Mouse (Mus musculus) gastrocnemius, adult 18-20 months (tissue): ENCODE measurements at regions not wholly inside any gene's neighbourhood (a gene's known extent, or its start where the extent isn't known, plus 50 kb on each side); places are given as distances from the start of the nearest gene placed in this dataset.
"Not testable (repeated sequence)": the region's sequence is repeated elsewhere in the genome, so short reads cannot be mapped to it uniquely, and the experiment has no call there.

ENCODE experiments used
- DNase-seq: peaks from one replicate; pipeline ENCODE4 v3.0.0; 2021; ENCODE audit warnings: low spot score

DNA sequence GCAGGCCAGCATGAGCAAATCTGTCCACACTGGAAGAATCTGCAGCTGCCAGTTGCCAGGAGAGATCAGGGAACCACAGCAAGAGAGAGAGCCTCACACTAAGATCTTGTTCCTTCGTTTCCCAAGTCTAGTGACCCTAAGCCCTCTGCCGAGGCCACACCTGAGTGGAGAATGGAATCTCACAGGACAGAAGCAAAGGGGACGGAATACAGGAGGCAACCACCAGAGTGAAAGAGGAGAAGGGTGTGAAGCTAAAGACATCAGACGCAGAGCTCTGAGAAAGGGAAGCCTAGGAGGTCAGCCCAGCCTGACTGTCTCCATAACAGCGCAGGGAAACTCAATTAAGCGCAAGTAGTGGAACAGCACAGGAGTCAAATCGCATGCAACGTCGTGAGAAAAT, 75.0 kb downstream of the Suds3 start:
- no peak for DNase-seq

DNA sequence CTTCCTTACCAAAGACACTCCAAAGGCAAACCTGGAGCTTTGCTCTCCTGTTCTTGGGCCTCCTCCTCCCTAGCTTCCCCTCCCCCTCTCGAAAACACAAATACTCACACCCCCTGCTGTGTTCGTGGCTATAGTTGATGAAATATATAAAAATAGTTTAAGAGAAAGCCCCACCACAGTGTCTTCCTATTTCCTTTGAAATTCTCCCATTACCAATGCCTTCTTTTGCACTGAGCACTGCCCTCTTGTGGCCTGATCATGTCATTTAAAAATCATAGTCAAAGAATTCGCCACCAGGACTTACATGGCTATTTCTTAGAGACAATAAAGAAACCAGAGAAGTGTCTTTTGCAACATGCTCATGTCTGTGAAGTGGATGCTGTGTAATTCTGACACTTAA, 78.7 kb downstream of the Suds3 start:
- DNase-seq, result peak; percentile 14

DNA sequence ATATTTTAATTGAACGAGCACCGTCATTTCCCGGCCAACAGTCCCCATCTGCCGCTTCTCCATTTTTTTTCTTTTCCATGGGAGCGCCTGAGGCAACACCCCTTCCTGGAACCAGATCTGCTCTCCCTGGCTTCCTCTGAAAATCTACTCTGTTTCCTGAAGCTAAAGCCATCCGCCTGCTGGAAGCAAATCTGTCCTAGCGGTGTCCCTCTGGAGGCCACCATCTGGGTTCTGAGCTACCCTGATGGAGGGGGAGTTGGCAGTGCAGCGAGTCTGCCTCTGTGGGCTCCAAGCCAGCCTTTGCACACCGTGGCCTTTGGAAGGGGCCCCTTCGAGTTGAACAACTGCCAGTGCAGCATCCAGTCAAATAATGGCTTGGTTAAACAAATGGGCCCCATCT, 83.8 kb downstream of the Suds3 start:
- DNase-seq, result no peak

DNA sequence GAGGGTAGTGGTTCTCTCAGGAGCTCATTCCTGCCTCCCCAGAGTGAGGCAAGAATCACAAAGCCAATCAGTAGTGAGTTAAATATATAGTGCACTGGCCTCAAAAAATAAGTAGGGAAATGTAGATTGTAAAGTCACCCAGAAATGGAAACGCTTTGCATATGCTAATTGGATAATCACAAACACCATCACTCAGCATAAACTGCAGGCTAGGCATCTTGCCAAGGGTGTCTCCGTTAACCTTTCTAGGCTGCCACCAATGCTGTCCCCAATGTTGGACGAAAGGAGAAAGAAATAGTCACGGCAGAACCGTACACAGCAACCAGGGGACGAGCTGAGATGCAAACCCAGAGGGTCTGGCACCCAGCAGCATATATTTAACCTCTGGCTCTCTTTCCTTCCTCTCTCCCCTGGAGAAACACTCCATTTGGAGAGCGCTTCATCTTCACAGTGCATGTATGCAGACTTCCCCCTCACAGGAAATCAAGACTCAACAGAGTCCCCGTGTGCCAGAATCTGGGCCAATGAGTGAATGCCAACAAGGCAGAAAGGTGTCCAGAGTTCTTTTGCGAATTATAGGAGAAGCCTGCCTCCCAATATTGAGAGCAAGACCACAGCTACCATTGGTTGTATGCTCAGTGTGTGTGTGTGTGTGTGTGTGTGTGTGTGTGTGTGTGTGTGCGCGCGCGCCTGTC, 90.1 kb downstream of the Suds3 start:
- no peak for DNase-seq

DNA sequence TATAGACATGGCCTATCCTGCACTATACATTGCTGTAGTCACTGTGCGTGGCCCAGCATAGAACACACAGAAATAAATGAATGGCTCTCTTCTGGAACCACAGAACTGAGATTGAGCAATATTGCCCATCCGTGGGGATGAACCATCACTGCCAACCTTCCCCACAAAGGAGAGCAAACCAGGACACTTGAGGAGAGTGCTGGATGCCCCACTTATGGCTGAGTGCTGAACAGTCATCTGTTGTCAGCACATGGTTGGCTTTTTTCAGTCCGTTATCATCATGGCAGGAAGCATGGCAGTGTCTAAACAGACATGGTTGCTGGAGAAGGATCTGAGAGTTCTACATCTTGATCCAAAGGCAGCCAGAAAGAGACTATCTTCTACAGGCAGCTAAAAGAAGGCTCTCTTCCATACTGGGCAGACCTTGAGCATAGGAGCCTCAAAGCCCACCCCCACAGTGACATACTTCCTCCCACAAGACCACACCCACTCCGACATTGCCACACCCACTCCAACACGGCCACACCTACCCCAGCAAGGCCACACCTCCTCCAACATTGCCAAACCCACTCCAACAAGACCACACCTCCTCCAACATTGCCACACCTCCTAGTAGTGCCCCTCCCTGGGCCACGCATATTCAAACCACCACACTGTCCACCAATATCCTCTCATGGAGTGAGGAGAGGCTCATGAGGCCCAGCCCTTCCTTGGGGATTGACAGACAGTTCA, 97.3 kb downstream of the Suds3 start:
- DNase-seq, result no peak

DNA sequence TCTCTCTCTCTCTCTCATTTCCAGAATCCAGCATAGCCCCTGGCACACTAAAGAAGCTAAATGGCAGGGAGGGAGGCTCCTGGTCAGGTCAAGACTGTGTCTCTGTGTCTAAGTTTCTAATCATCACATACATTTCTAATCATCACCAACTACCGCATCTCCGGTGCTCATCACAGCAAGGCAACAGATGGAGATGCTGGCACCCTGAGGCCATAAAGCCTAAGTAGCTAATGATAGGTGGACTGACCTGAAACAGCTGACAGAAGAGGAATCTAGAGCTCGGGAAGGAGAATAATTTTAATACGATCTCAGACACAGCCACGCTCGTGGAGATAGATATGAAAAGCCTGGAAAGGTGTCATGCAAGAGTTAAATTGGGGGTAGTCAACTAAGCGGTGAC, 104.8 kb downstream of the Suds3 start:
- DNase-seq, result no peak

DNA sequence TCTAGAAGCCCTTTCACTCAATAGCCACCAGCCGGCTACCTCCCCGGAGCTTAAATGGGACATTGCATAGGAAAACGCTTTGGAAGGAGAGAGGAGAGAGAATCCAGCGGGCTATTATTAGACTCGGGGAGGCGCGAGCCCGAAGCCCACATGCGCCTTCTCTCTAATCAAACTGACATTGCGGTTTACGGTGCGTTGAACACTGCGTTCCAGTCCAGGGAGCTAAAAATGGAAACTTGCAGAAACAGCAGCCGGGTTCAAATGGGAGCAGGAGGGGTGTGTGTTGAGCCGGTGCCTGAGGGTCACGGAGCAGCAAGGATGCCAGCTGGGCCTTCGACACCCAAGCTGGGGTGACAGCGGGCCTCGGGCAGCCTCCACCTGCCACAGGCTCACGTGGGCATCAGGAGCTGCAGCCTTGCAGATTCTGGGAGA, 115.1 kb downstream of the Suds3 start:
- DNase-seq, result peak; percentile 86

DNA sequence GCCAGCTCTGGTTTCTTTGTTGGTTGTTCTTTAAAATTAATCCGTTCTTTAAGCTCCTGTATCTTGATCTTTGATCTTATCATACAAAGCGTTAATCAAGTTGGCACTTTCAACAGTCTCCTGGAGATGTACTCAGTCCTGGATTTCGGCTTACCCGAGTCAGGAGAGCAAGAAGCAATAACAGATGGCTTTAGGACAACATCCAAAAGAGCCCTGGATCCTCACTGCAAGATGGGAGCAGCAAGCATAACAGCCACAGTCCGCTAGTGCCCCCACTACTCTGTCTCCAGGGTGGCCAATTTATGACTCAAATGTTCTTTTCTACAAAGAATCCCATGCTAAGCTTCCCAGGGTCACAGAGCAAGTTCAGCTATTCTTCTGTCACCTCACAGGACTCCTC, 121.4 kb downstream of the Suds3 start:
- no peak for DNase-seq

DNA sequence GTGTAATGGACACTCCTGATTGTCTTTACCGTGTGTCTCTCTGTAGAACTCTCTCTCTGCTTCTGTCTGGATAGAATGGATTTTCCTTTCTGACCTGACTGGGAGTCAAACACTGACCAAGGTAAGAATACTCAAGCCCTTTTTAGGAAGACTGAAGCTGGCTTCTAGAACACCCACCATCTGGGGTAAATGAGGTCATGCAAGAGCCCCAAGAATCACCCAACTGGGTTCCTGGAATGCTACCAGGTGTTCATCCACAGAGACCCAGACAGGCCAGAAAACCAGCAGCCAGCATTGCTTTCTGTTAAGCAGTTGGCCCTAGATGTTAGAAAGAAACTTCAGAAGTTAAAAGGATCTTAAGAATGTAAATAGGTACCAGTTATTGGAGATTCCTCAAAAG, 122.2 kb downstream of the Suds3 start:
- no peak for DNase-seq

DNA sequence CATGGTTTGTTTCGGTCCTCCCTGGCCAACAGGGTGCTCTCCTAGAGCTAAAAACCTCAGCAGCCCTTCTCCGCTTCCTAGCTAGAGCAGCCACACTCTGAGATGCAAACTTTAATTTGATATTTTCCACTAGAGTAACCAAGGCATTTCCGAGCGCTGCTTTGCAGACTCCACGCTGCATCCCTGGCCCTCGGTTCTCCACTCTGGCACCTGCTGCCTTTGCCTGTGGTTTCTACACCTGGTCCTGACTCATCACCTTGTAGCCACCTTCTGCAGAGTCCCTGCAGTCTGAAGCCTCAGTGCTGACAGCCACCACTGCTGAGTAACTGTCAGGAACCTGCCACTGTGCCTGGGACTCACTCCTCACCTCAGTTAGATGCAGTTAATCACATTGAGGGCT, 124.5 kb downstream of the Suds3 start:
- DNase-seq, result no peak

DNA sequence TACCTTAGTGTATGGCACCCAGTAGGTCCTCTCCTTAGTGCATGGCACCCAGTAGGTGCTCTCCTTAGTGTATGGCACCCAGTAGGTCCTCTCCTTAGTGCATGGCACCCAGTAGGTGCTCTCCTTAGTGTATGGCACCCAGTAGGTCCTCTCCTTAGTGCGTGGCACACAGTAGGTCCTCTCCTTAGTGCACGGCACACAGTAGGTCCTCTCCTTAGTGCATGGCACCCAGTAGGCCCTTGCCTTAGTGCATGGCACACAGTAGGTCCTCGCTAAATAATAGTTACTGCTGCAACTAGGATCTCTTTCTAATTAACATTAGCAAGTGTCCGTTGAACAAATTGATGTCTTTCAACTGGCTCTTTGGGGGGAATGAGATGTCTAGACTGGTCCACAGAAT, 144.4 kb downstream of the Suds3 start:
- DNase-seq, result not testable (repeated sequence)

DNA sequence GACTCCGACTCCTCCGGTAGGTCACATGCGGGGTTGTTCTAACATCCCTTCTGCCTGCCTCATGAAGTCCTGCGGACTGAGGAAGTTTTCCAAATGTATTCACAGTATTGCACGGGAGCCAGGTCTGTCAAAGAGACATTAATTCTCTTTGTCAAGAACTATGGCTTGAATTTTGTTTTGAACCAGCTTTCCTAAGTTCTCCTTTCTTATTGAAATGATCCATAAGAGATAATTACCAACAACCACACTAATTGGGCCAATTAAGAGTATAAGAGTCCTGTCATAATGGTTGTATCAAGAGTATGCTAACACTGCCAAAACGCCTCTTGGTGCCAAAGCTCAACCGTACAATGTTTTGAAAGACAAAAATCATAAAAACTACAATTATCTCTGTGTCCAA, 151.7 kb downstream of the Suds3 start:
- no peak for DNase-seq

DNA sequence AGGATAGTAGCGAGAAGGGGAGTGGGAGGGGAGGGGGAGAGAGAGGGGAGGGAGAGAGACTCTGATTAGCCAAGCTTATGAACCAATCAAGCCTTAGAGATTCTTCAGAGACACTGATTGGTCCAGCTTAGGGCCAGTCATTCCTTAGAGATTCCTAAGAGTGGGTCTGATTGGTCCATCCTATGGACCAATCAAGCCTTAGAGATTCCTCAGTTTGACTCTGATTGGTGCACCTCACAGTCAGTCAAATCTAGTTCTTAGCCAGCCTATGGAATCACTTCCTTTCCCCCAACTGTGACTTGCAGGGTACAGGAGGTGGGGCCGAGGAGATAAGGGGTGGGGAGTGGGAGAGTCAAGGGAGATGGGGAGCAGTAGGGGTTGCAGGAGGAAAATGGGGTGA, 152.8 kb downstream of the Suds3 start:
- DNase-seq, result no peak

DNA sequence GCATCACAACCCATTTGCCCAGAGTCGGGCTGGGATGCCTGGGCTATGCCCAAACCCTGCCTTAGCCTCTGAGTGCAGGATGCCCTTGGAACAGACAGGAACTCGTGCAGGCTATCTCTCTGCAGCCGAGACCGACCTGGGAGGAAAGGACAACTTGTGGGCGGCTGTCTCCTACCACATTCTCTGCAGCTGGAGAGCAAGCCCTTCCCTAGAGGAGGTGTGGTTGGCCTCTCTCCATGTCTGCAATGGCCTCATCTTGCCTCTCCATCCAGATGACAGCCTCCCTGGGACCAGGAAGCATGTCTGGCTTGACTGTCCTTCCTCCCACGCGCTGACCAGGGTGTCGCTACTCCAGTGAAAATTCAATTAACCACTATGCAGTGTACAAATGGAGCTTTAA, 155.9 kb downstream of the Suds3 start:
- DNase-seq, result no peak

DNA sequence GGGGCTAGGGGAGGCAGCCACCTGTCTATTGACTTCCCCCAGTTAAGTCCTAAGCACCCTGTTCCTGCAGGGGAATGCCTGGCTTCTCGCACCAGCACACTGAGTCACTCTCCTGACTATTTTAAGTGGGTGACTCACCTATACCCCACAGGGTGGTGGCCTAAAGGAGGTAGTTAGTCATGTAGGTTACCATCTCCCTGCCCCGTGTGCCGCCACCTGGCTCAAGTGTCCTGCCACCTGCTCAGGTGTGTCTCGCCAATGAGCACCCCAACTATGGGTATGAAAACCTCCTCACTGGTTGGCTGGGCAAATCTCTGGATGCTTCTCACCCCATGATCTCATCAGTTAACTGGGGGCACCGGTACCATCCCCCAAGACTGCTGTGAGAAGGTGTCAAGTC, 157.8 kb downstream of the Suds3 start:
- no peak for DNase-seq

DNA sequence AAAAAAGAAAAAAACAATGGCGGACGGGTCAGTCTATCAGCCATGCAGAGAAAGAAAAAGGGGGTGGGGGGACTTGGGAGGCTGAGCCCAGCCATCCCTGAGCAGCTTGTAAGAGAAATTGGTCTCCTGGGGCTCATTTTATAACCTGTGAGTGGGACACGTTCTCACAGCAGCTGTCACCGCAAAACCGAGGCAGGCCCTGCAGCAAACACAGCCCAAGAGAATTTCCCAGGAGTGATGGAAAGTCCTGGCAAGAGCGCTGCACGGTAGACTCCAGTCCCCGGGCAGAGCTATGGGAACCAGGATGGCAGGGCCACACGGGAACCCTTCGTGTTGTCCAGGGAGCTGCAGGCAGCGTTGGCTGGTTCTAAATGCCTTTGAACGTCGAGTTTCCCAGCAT, 159.3 kb downstream of the Suds3 start:
- no peak for DNase-seq

DNA sequence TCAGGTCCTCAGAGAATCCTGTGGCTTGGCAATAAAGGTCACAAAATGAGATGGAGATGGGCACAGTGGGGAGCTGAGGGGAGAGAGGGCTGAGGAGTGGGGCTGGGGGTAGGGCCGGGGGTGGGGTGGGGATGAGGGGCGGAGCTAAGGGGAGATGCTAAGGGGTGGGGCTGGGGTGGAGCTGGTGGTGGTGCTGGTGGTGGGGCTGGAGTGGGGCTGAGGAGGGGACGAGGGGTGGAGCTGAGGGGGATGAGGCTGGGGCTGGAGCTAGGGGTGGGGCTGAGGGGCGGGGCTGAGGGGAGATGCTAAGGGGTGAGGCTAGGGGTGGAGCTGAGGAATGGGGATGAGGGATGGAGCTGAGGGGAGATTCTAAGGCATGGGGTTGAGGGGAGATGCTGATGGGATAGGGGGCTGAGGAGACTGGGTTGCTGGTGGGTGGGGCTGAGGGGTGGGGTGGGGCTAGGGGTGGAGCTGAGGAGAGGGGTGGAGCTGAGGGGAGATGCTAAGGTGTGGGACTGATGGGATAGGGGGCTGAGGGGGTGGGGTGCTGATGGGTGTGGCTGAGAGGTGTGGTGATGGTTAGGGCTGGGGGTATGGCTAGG, 165.5 kb downstream of the Suds3 start:
- DNase-seq, result no peak

DNA sequence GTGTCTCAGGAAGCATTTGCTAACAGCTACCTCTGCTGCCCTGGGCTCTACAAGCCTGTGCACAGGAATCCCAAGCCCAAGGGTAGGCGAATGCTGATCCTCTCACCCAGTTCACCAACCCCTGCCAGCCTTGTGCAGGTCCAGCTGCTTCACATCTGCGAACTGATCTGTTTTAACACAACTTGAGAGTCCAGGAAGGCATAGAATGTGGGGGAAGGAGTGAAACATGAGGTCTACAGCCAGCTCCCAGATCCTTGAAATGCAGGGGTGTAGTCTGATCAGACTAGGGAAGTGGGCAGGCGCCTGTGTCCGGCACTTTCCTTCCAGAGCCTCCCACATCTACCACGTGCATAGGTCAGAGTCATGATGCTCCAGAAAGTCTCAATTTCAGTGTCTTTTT, 181.3 kb downstream of the Suds3 start:
- no peak for DNase-seq

DNA sequence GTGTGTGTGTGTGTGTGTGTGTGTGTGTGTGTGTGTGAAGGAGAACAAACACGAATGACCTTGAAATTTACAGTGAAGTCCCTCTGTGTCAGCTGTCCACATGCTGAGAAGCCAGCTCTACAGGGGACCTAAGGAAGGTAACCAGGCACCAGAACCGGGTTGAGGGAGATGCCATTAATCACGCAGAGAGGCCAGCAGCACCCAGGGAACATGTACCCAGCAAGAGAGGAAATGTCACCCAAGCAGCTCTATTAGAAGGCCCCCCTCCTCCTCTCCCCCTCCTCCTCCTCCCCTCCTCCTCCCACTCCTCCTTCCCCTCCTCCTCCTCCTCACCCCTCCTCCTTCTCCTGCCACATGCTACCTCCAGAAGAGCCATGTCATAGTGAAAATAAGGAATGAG, 181.8 kb downstream of the Suds3 start:
- no peak for DNase-seq

DNA sequence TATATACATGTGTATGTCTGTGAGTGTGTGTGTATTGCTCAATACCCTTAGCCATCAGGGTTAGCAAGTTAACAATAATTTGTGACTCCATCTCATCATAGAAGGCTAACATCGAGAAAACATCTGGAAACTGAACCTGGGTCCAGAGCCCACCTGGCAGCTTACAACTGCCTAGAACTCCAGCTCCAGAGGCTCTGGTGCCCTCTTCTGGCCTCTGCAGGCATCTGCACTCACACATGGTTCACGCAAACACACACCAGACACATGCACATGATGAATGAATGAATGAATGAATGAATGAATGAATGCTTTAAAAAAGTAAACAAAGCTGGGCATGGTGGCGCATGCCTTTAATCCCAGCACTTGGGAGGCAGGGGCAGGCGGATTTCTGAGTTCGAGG, 182.8 kb downstream of the Suds3 start:
- no peak for DNase-seq

DNA sequence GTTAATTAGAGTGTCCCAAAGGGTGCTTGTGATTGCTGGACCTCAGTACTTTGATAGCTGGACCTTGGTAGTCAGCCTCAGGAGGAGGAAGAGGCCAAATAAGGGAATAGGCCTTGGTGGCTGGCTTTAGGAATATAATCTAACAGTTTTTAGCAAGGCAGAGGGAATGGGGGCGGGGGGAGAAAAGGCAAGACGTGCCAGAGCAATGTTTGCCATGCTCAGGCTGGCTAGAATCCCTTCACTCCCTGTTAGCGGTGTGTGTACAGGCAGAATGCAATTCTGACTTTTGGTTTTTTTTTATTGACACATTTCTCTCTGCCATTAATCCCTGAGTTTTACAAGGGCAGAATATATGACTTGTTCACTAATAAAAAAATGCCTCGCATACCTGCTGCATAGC, 192.2 kb downstream of the Suds3 start:
- no peak for DNase-seq

DNA sequence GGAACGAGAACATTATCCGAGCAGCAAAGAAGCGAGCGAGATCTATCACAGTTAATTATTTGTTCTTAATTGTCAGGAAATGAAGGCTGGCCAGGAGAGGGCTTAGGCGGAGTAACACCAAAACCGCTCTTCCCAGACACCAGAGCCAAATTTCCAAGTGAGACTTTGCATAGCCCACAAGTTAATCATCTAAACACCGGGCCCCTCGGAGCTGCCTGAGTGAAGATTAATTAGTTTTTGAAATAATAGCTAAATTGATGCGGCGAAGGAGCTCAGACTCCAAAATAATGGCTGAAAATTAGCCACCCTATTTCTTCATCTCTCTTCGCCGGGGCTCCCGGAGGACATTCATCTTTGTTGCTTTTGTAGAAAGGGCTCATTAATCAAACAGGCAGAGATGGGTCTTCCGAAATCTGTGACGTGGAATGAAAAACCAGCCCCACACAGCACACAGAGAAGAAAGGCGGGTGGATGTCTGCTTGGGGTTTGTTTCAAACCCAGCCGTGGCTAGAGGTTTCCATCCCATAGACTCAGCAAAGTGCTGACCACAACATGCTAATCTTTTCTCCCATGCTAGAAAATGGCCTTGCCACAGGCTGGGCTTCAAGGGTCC, 193.7 kb downstream of the Suds3 start:
- DNase-seq, result no peak

DNA sequence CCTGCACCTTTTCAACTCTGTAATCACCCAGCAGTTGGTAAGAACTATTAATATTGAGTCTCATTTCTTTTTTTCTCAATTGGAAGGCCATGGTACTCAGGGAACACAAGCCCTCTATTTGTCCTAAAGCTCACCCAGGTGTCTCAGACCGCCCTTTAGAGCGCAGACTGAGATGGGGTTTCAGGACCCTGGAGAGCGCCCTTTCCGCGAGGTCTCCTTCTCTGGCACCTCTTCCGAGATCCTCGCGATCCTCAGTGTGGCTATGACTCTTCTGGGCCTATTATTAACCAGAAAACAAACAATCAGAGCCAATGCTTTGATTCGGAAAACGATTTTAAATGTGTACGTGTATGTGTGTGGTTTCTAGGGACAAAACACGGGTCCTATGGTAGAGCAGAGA, 201.0 kb downstream of the Suds3 start:
- no peak for DNase-seq
